Mouse (Mus musculus): ENCODE measurements at regions not wholly inside any gene's neighbourhood (a gene's known extent, or its start where the extent isn't known, plus 50 kb on each side); places are given as distances from the start of the nearest gene placed in this dataset.

- WGBS = 75% methylated on average over 2 of the region's 2 CpGs
- ATAC-seq (replicated peaks; ENCODE audit: low FRiP score) = no peak
- H3K4me2 ChIP-seq = no peak overlapping the region
- H3K36me3 ChIP-seq (ENCODE audit: control insufficient read depth, insufficient read depth, low read length) = no peaks in the 10 kb centered on the region
- H3K9ac ChIP-seq (ENCODE audit: low read depth, low read length) = no peak overlapping the region
- H3K27me3 ChIP-seq (replicated peaks; ENCODE audit: control insufficient read depth, insufficient read depth, low read length) = no peaks in the 10 kb centered on the region
- DNase-seq (ENCODE audit: low spot score) = no peak
- H3K4me3 ChIP-seq (ENCODE audit: low read depth, low read length) = no peak overlapping the region
- no peaks in the 10 kb centered on the region for H3K9me3 ChIP-seq (ENCODE audit: control insufficient read depth, low read length)
- no peaks in the 10 kb centered on the region for H3K4me1 ChIP-seq (replicated peaks; ENCODE audit: control insufficient read depth, insufficient read depth, low read length)
- no peak overlapping the region for H3K27ac ChIP-seq (ENCODE audit: low read depth, low read length)
Measured at GRCm38 (mm10) chr16:26251027-26251426, 120.6 kb downstream of the Cldn1 start.

- H3K4me3 ChIP-seq (ENCODE audit: low read depth, low read length) = no peak overlapping the region
- H3K36me3 ChIP-seq (ENCODE audit: control insufficient read depth, insufficient read depth, low read length) = no peaks in the 10 kb centered on the region
- H3K9me3 ChIP-seq (ENCODE audit: control insufficient read depth, low read length) = no peaks in the 10 kb centered on the region
- H3K27me3 ChIP-seq (replicated peaks; ENCODE audit: control insufficient read depth, insufficient read depth, low read length) = no peaks in the 10 kb centered on the region
- H3K4me1 ChIP-seq (replicated peaks; ENCODE audit: control insufficient read depth, insufficient read depth, low read length) = no peaks in the 10 kb centered on the region
- H3K27ac ChIP-seq (ENCODE audit: low read depth, low read length) = no peak overlapping the region
- DNase-seq (ENCODE audit: low spot score) (no peak), ATAC-seq (replicated peaks; ENCODE audit: low FRiP score) (no peak)
- H3K4me2 ChIP-seq = no peak overlapping the region
- H3K9ac ChIP-seq (ENCODE audit: low read depth, low read length) = no peak overlapping the region
Measured at GRCm38 (mm10) chr16:26248939-26249338, 122.7 kb downstream of the Cldn1 start.

- H3K9me3 ChIP-seq (ENCODE audit: control insufficient read depth, low read length) = no peaks in the 10 kb centered on the region
- DNase-seq (ENCODE audit: low spot score) (no peak), ATAC-seq (replicated peaks; ENCODE audit: low FRiP score) (no peak)
- 57% methylated on average over 1 of the region's 1 CpGs for WGBS
- no peaks in the 10 kb centered on the region for H3K4me1 ChIP-seq (replicated peaks; ENCODE audit: control insufficient read depth, insufficient read depth, low read length)
- H3K4me2 ChIP-seq = no peak overlapping the region
- no peaks in the 10 kb centered on the region for H3K27me3 ChIP-seq (replicated peaks; ENCODE audit: control insufficient read depth, insufficient read depth, low read length)
- no peaks in the 10 kb centered on the region for H3K36me3 ChIP-seq (ENCODE audit: control insufficient read depth, insufficient read depth, low read length)
- no peak overlapping the region for H3K4me3 ChIP-seq (ENCODE audit: low read depth, low read length)
- H3K27ac ChIP-seq (ENCODE audit: low read depth, low read length) = no peak overlapping the region
- no peak overlapping the region for H3K9ac ChIP-seq (ENCODE audit: low read depth, low read length)
Measured at GRCm38 (mm10) chr16:26247926-26248325, 123.7 kb downstream of the Cldn1 start.

DNA sequence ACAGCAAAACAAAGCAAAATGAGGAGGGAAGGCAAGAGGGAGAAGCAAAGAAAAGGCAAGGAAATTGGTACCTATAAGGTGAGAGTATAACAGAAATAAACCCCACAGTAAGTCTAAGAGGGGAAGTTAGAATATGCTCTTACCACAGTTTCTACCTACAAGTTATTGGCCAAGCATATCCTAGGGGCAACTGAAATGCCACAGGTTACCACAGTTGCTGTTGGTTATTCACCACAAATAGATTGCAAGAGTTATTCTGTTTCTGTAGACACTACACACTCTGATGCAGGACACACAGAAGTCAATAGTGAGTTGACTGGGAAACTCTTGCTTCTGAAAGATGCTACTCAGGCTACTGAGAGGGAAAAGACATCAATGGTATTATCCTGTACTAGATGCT lies 129.7 kb upstream of the P3h2 start:
- H3K36me3 ChIP-seq (ENCODE audit: control insufficient read depth, insufficient read depth, low read length) = no peaks in the 10 kb centered on the region
- H3K27ac ChIP-seq (ENCODE audit: low read depth, low read length) = no peak overlapping the region
- H3K4me3 ChIP-seq (ENCODE audit: low read depth, low read length) = no peak overlapping the region
- no peaks in the 10 kb centered on the region for H3K27me3 ChIP-seq (replicated peaks; ENCODE audit: control insufficient read depth, insufficient read depth, low read length)
- DNase-seq (ENCODE audit: low spot score) = no peak
- H3K9me3 ChIP-seq (ENCODE audit: control insufficient read depth, low read length) = no peaks in the 10 kb centered on the region
- H3K9ac ChIP-seq (ENCODE audit: low read depth, low read length) = no peak overlapping the region
- no peak for ATAC-seq (replicated peaks; ENCODE audit: low FRiP score)
- no peaks in the 10 kb centered on the region for H3K4me1 ChIP-seq (replicated peaks; ENCODE audit: control insufficient read depth, insufficient read depth, low read length)
- no peak overlapping the region for H3K4me2 ChIP-seq

- H3K9ac ChIP-seq (ENCODE audit: low read depth, low read length) = no peak overlapping the region
- no peaks in the 10 kb centered on the region for H3K36me3 ChIP-seq (ENCODE audit: control insufficient read depth, insufficient read depth, low read length)
- ATAC-seq (replicated peaks; ENCODE audit: low FRiP score) (peak; percentile 67), DNase-seq (ENCODE audit: low spot score) (peak; percentile 45)
- H3K4me2 ChIP-seq = no peak overlapping the region
- H3K4me3 ChIP-seq (ENCODE audit: low read depth, low read length) = no peak overlapping the region
- H3K4me1 ChIP-seq (replicated peaks; ENCODE audit: control insufficient read depth, insufficient read depth, low read length) = no peaks in the 10 kb centered on the region
- no peak overlapping the region for H3K27ac ChIP-seq (ENCODE audit: low read depth, low read length)
- H3K27me3 ChIP-seq (replicated peaks; ENCODE audit: control insufficient read depth, insufficient read depth, low read length) = no peaks in the 10 kb centered on the region
- 10% methylated on average over 3 of the region's 3 CpGs for WGBS
- no peaks in the 10 kb centered on the region for H3K9me3 ChIP-seq (ENCODE audit: control insufficient read depth, low read length)
Measured at GRCm38 (mm10) chr16:26234113-26234512, 128.5 kb upstream of the P3h2 start.

- no peaks in the 10 kb centered on the region for H3K4me1 ChIP-seq (replicated peaks; ENCODE audit: control insufficient read depth, insufficient read depth, low read length)
- 86% methylated on average over 1 of the region's 1 CpGs for WGBS
- no peak for DNase-seq (ENCODE audit: low spot score)
- no peak for ATAC-seq (replicated peaks; ENCODE audit: low FRiP score)
- H3K27ac ChIP-seq (ENCODE audit: low read depth, low read length) = no peak overlapping the region
- no peaks in the 10 kb centered on the region for H3K27me3 ChIP-seq (replicated peaks; ENCODE audit: control insufficient read depth, insufficient read depth, low read length)
- no peaks in the 10 kb centered on the region for H3K9me3 ChIP-seq (ENCODE audit: control insufficient read depth, low read length)
- no peak overlapping the region for H3K4me3 ChIP-seq (ENCODE audit: low read depth, low read length)
- no peak overlapping the region for H3K4me2 ChIP-seq
- H3K36me3 ChIP-seq (ENCODE audit: control insufficient read depth, insufficient read depth, low read length) = no peaks in the 10 kb centered on the region
- no peak overlapping the region for H3K9ac ChIP-seq (ENCODE audit: low read depth, low read length)
Measured at GRCm38 (mm10) chr16:26231110-26231509, 125.5 kb upstream of the P3h2 start.

DNA sequence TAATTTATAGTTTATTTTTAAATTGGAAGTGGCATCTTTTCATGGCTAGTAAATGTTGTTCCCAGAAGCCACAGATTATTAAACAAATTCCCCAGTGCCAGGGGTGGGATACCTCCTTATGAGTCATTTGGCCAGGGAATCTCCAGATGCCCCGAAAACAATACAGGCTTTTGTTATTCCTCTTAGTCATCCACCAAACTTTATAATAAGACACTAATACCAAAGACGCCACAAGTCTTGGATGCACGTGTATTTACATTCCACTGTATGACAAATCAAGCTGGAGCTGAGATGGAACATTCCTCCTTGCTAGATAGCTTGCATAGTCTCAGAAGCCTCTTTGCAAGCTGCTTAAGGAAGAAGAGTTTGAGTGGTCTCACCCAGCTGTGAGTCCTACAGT lies 105.8 kb upstream of the P3h2 start:
- H3K36me3 ChIP-seq (ENCODE audit: control insufficient read depth, insufficient read depth, low read length) = no peaks in the 10 kb centered on the region
- DNase-seq (ENCODE audit: low spot score) = no peak
- no peaks in the 10 kb centered on the region for H3K27me3 ChIP-seq (replicated peaks; ENCODE audit: control insufficient read depth, insufficient read depth, low read length)

GRCm38 (mm10) chr16:26199125-26199524 lies 93.5 kb upstream of the P3h2 start:
- H3K9ac ChIP-seq (ENCODE audit: low read depth, low read length) = no peak overlapping the region
- H3K4me1 ChIP-seq (replicated peaks; ENCODE audit: control insufficient read depth, insufficient read depth, low read length) = no peaks in the 10 kb centered on the region
- ATAC-seq (replicated peaks; ENCODE audit: low FRiP score) (no peak), DNase-seq (ENCODE audit: low spot score) (no peak)
- no peak overlapping the region for H3K4me3 ChIP-seq (ENCODE audit: low read depth, low read length)
- H3K27me3 ChIP-seq (replicated peaks; ENCODE audit: control insufficient read depth, insufficient read depth, low read length) = no peaks in the 10 kb centered on the region
- H3K9me3 ChIP-seq (ENCODE audit: control insufficient read depth, low read length) = no peaks in the 10 kb centered on the region
- H3K27ac ChIP-seq (ENCODE audit: low read depth, low read length) = no peak overlapping the region
- no peaks in the 10 kb centered on the region for H3K36me3 ChIP-seq (ENCODE audit: control insufficient read depth, insufficient read depth, low read length)
- H3K4me2 ChIP-seq = no peak overlapping the region
- WGBS = 23% methylated on average over 4 of the region's 4 CpGs

More for the DNA sequence above, 105.8 kb upstream of the P3h2 start:
- no peak overlapping the region for H3K4me3 ChIP-seq (ENCODE audit: low read depth, low read length)
- no peaks in the 10 kb centered on the region for H3K4me1 ChIP-seq (replicated peaks; ENCODE audit: control insufficient read depth, insufficient read depth, low read length)
- H3K9me3 ChIP-seq (ENCODE audit: control insufficient read depth, low read length) = no peaks in the 10 kb centered on the region
- no peak overlapping the region for H3K9ac ChIP-seq (ENCODE audit: low read depth, low read length)
- no peak overlapping the region for H3K27ac ChIP-seq (ENCODE audit: low read depth, low read length)
- 81% methylated on average over 3 of the region's 3 CpGs for WGBS
- no peak overlapping the region for H3K4me2 ChIP-seq
- ATAC-seq (replicated peaks; ENCODE audit: low FRiP score) = no peak

GRCm38 (mm10) chr16:26196345-26196744 lies 90.8 kb upstream of the P3h2 start:
- DNase-seq (ENCODE audit: low spot score) = no peak
- ATAC-seq (replicated peaks; ENCODE audit: low FRiP score) = no peak
- Histone ChIP-seq H3K9ac (ENCODE audit: low read depth, low read length) (no peak overlapping the region), H3K4me3 (ENCODE audit: low read depth, low read length) (no peak overlapping the region), H3K27ac (ENCODE audit: low read depth, low read length) (no peak overlapping the region), H3K36me3 (ENCODE audit: control insufficient read depth, insufficient read depth, low read length) (no peaks in the 10 kb centered on the region), H3K9me3 (ENCODE audit: control insufficient read depth, low read length) (no peaks in the 10 kb centered on the region), H3K4me1 (replicated peaks; ENCODE audit: control insufficient read depth, insufficient read depth, low read length) (no peaks in the 10 kb centered on the region), H3K27me3 (replicated peaks; ENCODE audit: control insufficient read depth, insufficient read depth, low read length) (no peaks in the 10 kb centered on the region), H3K4me2 (no peak overlapping the region)
